Mouse (Mus musculus) CD4-positive, CD25-positive, alpha-beta regulatory T cell, adult 9 weeks (primary cell): ENCODE measurements around the gene Nol10. TPM values are rescaled to one million over a fixed set of nuclear protein-coding genes. Genes with fewer than 3 reads are reported as not detected.

Experiments used
- polyA plus RNA-seq: library from polyadenylated mRNA; unstranded; fragments of 100-300 nt; shearing (Covaris generic); gene quantifications from one replicate; pipeline ENCODE4 v1.2.1, GENCODE M21; 2017

The Nol10 gene
- 31.3 TPM for polyA plus RNA-seq

DNA sequence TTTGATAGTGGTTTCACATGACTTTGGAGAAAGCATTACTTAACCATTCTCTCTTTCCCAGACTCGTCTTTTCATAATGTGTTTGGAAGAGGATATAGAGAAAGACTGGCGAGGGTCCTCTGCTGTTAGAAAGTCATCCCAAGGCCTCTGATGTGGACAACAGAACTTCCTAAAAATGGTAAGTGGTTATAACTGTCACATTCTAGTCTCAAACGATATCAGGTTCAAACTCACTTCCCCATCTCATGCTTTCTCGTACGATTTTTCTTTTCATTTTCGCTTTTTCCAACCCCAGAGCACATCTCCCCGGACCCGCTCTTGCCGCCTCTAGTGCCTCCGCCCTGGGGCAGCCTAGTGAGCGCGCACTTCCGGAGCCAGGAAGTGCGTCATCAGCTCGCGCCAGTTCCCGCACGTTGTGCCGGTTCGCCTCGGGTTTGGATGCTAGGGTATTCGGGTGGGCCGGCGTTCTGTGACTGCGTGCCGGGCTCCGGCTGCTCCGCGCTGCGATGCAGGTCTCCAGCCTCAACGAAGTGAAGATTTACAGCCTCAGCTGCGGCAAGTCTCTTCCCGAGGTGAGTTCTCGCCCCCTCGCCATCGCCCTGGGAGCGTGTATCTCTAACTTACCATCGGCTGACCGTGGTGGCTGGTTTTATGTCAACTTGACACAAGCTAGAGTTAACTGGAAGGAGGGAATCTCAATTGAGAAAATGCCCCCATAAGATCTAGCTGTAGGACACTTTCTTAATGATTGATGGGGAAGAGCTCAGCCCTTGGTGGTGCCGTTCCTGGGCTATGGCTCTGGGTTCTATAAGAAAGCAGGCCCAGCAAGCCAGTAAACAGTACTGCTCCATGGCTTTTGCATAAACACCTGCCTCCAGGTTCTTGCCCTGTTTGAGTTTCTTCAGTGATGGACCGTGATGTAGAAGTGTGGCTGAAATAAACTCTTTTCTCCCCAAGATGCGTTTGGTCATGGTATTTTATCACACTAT lies at the start of gene Nol10:
Nol10 (plus strand) TSS at position 411 of the 989 bp plus-strand sequence.

DNA sequence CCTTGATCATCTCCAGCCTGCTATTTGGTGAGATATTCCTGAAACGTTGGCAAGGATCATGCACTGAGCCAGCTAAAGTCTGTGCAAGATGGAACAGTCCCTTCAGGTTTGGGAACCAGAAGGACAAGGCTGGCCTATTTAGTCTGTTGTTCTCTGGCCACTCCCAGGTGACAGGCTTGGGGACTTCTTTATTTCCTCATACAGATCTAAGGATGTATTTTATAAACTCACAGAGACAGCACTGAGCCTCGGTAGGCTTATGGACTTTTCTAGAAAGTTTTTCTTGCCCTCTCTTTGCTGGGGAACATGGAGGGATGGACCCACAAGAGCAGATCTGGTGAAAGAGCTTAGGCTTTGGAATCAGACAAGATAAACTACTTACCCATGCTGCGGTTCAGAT lies 19.0 kb upstream of the Nol10 start, which contains the start of gene Atp6v1c2:
Atp6v1c2 (minus strand) TSS at position 101 of the 400 bp plus-strand sequence.

Other genes with a start within 250 kb of the Nol10 start
- 0.20 TPM for gene Kcnf1, start 171.6 kb upstream of the Nol10 start, polyA plus RNA-seq
- gene Pdia6, start 81.9 kb upstream of the Nol10 start, polyA plus RNA-seq, result 173 TPM
- not detected for gene Atp6v1c2, start 19.1 kb upstream of the Nol10 start, polyA plus RNA-seq
- 11.1 TPM for gene Odc1, start 196.3 kb downstream of the Nol10 start, polyA plus RNA-seq